Mouse (Mus musculus): Measurements from ENCODE around the gene Eme1.

The Eme1 gene

GRCm38 (mm10) chr11:94646457-94646856, 7.3 kb downstream of the Eme1 start:
- no peak for DNase-seq (ENCODE audit: low read depth)

GRCm38 (mm10) chr11:94644461-94645219, 9.1 kb downstream of the Eme1 start:
- no peak for DNase-seq (ENCODE audit: low read depth)

DNA sequence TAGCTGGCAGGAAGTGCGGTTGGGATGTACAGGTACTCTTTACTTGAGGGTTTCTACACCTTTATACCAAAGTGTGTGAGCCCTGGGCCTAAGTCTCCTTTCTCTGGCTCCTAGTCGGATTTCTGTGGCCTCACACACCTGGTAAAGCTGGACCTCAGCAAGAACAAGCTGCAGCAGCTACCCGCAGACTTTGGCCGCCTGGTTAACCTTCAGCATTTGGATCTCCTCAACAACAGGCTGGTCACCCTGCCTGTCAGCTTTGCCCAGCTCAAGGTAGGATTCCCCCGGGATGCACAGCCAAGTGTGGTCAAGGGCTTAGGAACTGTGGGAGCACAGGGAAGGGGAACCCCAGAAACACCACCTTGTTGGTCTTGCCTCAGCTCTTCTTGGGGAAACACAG, 19.3 kb downstream of the Eme1 start:
- no peak for DNase-seq (ENCODE audit: low read depth)

DNA sequence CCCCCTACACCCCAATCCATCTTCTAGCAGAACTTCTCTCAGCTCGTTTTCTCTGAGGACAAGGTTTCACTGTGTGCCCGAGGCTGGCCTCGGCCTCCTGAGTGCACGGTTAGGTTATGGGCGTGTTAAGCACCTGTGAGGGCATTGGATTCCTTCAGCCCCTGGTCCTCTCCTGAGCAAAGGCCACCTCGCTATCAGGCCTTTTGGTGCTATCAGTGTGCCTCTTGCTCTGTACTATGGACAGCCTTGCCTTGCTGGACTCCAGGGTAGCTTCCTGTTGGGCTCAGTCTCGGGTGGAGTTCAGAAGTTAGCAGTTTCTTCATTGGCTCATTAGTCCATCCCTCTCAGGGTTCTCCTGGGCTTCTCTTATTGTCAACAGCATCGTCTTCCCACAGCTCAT, 20.8 kb downstream of the Eme1 start:
- no peak for DNase-seq (ENCODE audit: low read depth)

GRCm38 (mm10) chr11:94631969-94632368, 21.8 kb downstream of the Eme1 start:
- no peak for DNase-seq (ENCODE audit: low read depth)

GRCm38 (mm10) chr11:94630199-94631011, 23.4 kb downstream of the Eme1 start:
- peak; percentile 61 for DNase-seq (ENCODE audit: low read depth)

DNA sequence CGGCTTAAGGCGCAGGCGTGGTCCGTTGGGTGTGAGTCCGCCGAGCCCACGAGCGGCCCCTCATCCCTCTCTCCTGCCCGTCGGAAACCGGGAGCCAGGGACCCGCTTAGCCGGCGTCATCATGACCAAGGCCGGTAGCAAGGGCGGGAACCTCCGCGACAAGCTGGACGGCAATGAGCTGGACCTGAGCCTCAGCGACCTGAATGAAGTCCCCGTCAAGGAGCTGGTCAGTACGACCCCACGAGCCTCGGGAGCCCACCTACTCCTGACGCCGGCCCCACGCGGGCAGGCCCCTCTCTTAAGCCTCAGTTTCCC, 23.9 kb downstream of the Eme1 start:
- DNase-seq (ENCODE audit: low read depth): no peak

DNA sequence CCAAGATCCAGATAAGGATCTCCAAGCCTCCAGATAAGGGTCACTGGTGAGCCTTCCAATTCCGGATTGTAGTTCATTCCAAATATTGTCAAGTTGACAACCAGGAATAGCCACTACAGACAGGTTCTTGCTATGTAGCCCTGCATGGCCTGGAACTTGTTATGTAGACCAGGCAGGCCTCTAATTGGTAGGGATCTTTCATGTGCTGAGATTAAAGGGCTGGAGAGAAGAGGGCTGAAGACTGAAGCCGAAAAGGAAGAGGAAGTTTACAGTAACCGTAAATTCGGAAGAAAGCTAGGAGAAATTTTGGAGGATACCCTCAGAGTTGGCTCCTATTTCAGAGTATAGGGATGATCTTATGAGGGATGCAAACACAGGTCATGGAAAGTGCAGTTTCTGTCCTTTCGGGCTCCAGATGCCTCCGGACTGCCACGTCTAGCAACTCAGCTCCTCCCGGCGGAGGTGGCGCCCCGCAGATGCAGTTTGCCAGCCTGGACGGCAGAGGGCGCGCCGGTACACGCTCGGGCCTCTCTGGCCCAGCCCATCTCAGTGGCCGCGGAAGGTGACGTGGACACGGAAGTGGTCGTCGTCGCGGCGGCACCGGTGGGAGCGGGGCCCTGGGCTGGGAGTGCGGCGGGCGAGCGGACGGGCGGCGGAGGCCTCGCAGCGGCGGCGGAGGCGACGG, 24.4 kb downstream of the Eme1 start, which contains the start of gene Lrrc59:
Lrrc59 (plus strand) TSS at position 569 of the 685 bp plus-strand sequence.
- peak; percentile 95 for DNase-seq (ENCODE audit: low read depth)

GRCm38 (mm10) chr11:94622162-94622561, 31.6 kb downstream of the Eme1 start:
- no peak for DNase-seq (ENCODE audit: low read depth)

GRCm38 (mm10) chr11:94621458-94621852, 32.3 kb downstream of the Eme1 start:
- DNase-seq (ENCODE audit: low read depth): peak; percentile 55

DNA sequence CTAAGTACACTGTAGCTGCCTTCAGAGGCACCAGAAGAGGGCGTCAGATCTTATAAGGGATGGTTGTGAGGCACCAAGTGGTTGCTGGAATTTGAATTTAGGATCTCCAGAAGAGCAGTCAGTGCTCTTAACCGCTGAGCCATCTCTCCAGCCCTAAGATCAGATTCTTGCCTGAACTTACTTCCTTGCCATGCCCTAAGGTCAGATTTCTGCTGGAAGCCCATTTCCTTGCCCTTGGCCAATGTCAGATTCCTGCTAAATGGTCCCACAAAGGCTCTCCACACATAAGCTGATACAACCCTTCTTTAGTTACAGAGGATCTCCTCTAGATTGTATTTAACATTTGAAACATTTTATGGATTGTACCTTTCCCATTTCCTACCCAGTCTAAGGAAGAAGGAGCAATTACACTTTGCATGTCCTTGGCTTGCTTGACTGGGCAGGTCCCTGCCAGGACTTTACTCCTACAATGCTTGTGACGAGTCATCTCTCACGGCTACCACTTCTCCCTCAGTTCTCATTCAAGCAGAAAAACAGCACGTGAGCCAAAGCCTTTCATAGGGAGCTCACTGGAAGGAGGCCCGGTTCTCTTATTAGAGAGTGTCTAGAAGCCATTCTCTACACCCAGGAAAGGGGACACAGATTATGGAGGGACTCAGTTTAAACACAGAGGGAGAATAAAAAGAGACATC, 32.9 kb downstream of the Eme1 start:
- DNase-seq (ENCODE audit: low read depth): no peak

DNA sequence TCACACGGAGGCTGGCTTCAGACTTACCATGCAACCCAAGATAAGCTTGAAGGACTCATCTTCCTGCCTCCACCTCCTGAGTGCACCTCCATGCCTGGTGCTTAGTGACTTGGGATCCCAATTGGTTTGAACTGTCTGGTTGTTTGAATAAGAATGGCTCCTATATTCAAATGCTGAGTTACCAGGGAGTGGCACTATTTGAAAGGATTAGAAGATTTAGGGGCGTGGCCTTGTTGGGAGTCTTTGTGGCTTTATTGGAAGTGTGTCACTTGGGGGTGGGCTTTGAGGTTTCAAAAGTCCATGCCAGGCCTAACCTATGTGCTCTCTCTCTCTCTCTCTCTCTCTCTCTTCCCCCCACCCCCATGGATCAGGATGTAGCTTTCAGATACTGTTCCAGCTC, 36.1 kb downstream of the Eme1 start:
- no peak for DNase-seq (ENCODE audit: low read depth)

DNA sequence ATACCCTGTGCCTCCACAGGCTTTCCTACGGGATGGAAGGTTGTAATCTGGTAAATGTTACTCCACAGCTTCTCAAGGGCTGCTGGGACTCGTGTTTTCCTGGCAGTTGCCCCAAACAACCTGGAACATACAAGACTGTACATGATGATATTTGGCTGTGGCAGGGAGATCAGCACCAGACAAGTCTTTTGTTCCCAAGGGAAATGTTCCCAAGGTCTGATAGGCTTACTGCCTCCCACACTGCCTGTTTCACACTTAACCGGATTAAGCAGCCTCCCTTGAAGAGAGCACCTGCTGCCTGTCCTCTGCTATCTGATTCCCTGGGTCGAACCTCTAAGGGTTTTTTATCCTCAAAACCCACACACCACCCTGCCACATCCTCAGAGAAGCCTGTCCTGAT, 38.3 kb downstream of the Eme1 start:
- no peak for DNase-seq (ENCODE audit: low read depth)

DNA sequence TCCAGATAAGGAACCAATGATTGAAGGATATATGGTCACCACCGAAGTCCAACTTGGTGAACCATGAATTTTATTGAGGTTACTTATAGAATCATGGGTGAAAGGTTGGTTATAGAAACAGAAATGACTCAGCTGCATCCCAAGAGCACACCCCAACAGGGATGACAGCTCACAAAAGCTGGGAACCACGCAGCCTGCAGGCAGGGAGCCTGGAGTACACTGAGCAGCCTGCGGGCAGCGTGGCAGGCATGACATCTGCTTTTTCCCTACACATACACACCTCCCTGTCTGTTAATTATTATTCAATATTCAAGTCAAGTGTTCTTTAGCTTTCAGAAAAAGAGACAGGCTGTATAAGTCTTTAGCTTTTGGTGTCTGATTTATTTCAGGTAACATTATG, 39.2 kb downstream of the Eme1 start:
- no peak for DNase-seq (ENCODE audit: low read depth)

GRCm38 (mm10) chr11:94610744-94611740, 42.7 kb downstream of the Eme1 start:
- DNase-seq (ENCODE audit: low read depth): no peak

GRCm38 (mm10) chr11:94602356-94602955, 51.3 kb downstream of the Eme1 start:
- DNase-seq (ENCODE audit: low read depth): no peak

- peak; percentile 70 for DNase-seq (ENCODE audit: low read depth)
Measured at GRCm38 (mm10) chr11:94601321-94602281, 52.2 kb downstream of the Eme1 start, which contains the start of gene Acsf2. Acsf2 (minus strand) TSS chr11:94601871.

DNA sequence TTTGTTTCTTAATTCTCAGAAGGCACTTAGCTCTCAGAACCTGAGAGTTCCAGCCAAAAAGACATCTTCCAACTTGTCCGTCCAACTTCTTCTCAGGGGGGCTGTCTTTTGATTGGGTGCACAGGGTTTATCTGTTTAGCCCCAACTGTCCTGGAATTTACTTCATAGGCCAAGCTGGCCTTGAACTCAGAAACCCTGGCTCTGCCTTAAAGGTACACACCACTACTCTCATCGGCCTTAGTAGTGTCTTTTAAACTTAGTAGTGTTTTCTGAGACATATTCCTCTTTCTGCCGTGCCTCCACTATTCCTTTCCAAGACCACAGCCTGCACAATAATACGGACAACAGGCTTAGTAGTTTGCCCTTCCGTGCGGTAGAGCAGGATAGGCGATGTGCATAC, 53.3 kb downstream of the Eme1 start:
- no peak for DNase-seq (ENCODE audit: low read depth)

- no peak for DNase-seq (ENCODE audit: low read depth)
Measured at GRCm38 (mm10) chr11:94598437-94599120, 55.2 kb downstream of the Eme1 start.

Data from naive thymus-derived CD4-positive, alpha-beta T cell, adult 2 months (primary cell).